Comparison of ENCODE assay signal across 29 mouse cellular contexts in the genomic region with DNA sequence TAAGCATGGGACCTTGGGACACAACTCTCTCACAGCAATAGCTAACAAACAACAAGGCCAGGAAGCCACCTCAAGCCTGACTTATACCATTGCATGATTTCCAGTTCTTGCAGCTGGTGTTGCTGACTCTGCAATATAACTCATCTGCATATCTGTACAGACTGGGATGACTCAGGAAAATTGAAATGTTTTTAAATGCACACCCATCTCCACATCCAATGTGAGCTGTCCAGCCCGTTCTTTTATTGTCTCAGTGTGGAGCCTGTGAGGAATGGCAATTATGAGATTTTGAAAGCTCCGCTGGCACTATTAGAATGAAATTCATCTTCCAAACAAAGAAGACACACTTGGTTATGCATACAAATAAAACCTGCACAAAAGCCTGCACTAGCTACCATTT.
DNase-seq lines count a peak whose midpoint lies in the region; ATAC-seq and TF ChIP-seq lines count a peak whose summit lies in the region.
"Had no signal": no experiment of that assay in that cellular context is flagged by ENCODE, and none has a peak within 500 bp of the region (broad histone marks: within the 10 kb centered on the region; RNA-seq: fewer than 3 reads in every experiment).

No protein-coding gene starts in this region.

- 81% methylated on average over 2 of the region's 2 CpGs for WGBS in heart, embryonic 12.5 days
- 26% methylated on average over 2 of the region's 2 CpGs for WGBS in midbrain, embryonic 15.5 days
- 48% methylated on average over 2 of the region's 2 CpGs for WGBS in midbrain, embryonic 11.5 days
- 44% methylated on average over 2 of the region's 2 CpGs for WGBS in forebrain, embryonic 16.5 days

- H3K9ac ChIP-seq in heart, embryonic 12.5 days, result no peak overlapping the region
- no peak overlapping the region for H3K9ac ChIP-seq in midbrain, embryonic 15.5 days
- H3K9ac ChIP-seq in midbrain, embryonic 11.5 days (ENCODE audit: low read length), result no peak overlapping the region
- no peak overlapping the region for H3K9ac ChIP-seq in forebrain, embryonic 16.5 days (replicated peaks; ENCODE audit: low read depth, low read length)
- H3K9ac ChIP-seq: embryonic facial prominence, embryonic 12.5 days; liver, embryonic 14.5 days; lung, embryonic 15.5 days; midbrain, embryonic 12.5 days had no signal

- H3K4me1 ChIP-seq in heart, embryonic 12.5 days (replicated peaks), result no peaks in the 10 kb centered on the region
- no peaks in the 10 kb centered on the region for H3K4me1 ChIP-seq in midbrain, embryonic 15.5 days
- no peaks in the 10 kb centered on the region; the same call in 1 of the 2 replicates for H3K4me1 ChIP-seq in midbrain, embryonic 11.5 days (ENCODE audit: control insufficient read depth, insufficient read depth, low read length)
- H3K4me1 ChIP-seq in forebrain, embryonic 16.5 days (replicated peaks; ENCODE audit: control insufficient read depth, insufficient read depth, low read length), result 0 out of 2 replicates have a peak, but pooled peaks cover 4% of the 10 kb centered on the region
- H3K4me1 ChIP-seq: embryonic facial prominence, embryonic 12.5 days; heart, embryonic 10.5 days; lung, embryonic 15.5 days had no signal

- peak; percentile 34 for DNase-seq in heart, adult 11 months
- no peak for DNase-seq in midbrain, embryonic 11.5 days (ENCODE audit: low spot score, missing footprints)
- peak; percentile 60 for DNase-seq in brain, embryonic 14.5 days (ENCODE audit: low read depth)
- no peak for DNase-seq in kidney, postnatal 4 days
- no peak for DNase-seq in layer of hippocampus, postnatal 14 days (ENCODE audit: low spot score in 2 of 2)
- DNase-seq: adrenal gland, adult 2 months; adrenal gland, postnatal 36 days; cerebellum, adult 9-11 months; embryo, embryonic 11 days; gastrocnemius, postnatal 14 days; heart, postnatal 36 days; kidney, adult 8-10 months; layer of hippocampus, adult 9-11 months; liver; right cerebral cortex, postnatal 25 days; thymus, adult 2 months; thymus, postnatal 36 days had no signal

- ATAC-seq in heart, embryonic 12.5 days (ENCODE audit: insufficient number of reproducible peaks, low FRiP score), result no peak
- ATAC-seq in midbrain, embryonic 15.5 days (replicated peaks), result peak; percentile 70
- no peak for ATAC-seq in midbrain, embryonic 11.5 days (ENCODE audit: low FRiP score)
- peak; percentile 72 for ATAC-seq in forebrain, embryonic 16.5 days
- ATAC-seq: activated CD4-positive, CD25-positive, alpha-beta regulatory T cell, adult 4 months; CD4-positive, CD25-positive, alpha-beta regulatory T cell, adult 4 months; intestine, embryonic 16.5 days had no signal

- no peaks in the 10 kb centered on the region for H3K9me3 ChIP-seq in heart, embryonic 12.5 days (replicated peaks)
- H3K9me3 ChIP-seq in midbrain, embryonic 15.5 days, result no peaks in the 10 kb centered on the region
- H3K9me3 ChIP-seq in midbrain, embryonic 11.5 days (ENCODE audit: control insufficient read depth, low read length), result no peaks in the 10 kb centered on the region
- H3K9me3 ChIP-seq in forebrain, embryonic 16.5 days (ENCODE audit: control insufficient read depth, low read length), result no peaks in the 10 kb centered on the region
- H3K9me3 ChIP-seq: embryonic facial prominence, embryonic 12.5 days; heart, embryonic 10.5 days; lung, embryonic 15.5 days; midbrain, embryonic 12.5 days had no signal

- no peak for TF ChIP-seq POLR2A in brain, embryonic 14.5 days (IDR thresholded peaks at IDR 0.05; ENCODE audit: borderline replicate concordance, extremely low read depth, insufficient read depth, insufficient read length, poor library complexity, severe bottlenecking)

- H3K4me2 ChIP-seq in heart, embryonic 12.5 days, result no peak overlapping the region
- H3K4me2 ChIP-seq in midbrain, embryonic 15.5 days, result no peak overlapping the region
- H3K4me2 ChIP-seq in midbrain, embryonic 11.5 days, result no peak overlapping the region
- H3K4me2 ChIP-seq in forebrain, embryonic 16.5 days (ENCODE audit: low read length), result no peak overlapping the region
- H3K4me2 ChIP-seq: embryonic facial prominence, embryonic 12.5 days; lung, embryonic 15.5 days; midbrain, embryonic 12.5 days had no signal

- H3K27me3 ChIP-seq in heart, embryonic 12.5 days (replicated peaks), result no peaks in the 10 kb centered on the region
- H3K27me3 ChIP-seq in midbrain, embryonic 15.5 days (replicated peaks), result no peaks in the 10 kb centered on the region
- H3K27me3 ChIP-seq in midbrain, embryonic 11.5 days (ENCODE audit: control insufficient read depth, insufficient read depth, low read length), result no peaks in the 10 kb centered on the region
- no peaks in the 10 kb centered on the region for H3K27me3 ChIP-seq in forebrain, embryonic 16.5 days (replicated peaks; ENCODE audit: control insufficient read depth, insufficient read depth, low read length)
- H3K27me3 ChIP-seq: embryonic facial prominence, embryonic 12.5 days; lung, embryonic 15.5 days; midbrain, embryonic 12.5 days had no signal

- no peaks in the 10 kb centered on the region for H3K36me3 ChIP-seq in heart, embryonic 12.5 days
- no peaks in the 10 kb centered on the region for H3K36me3 ChIP-seq in midbrain, embryonic 15.5 days (replicated peaks)
- no peaks in the 10 kb centered on the region for H3K36me3 ChIP-seq in midbrain, embryonic 11.5 days (ENCODE audit: control insufficient read depth, insufficient read depth, low read length)
- no peaks in the 10 kb centered on the region for H3K36me3 ChIP-seq in forebrain, embryonic 16.5 days (ENCODE audit: control insufficient read depth, insufficient read depth)
- H3K36me3 ChIP-seq: embryonic facial prominence, embryonic 12.5 days; heart, embryonic 10.5 days; lung, embryonic 15.5 days; midbrain, embryonic 12.5 days had no signal

- no peak overlapping the region for H3K27ac ChIP-seq in heart, embryonic 12.5 days (ENCODE audit: poor library complexity, severe bottlenecking)
- no peak overlapping the region for H3K27ac ChIP-seq in midbrain, embryonic 15.5 days
- no peak overlapping the region for H3K27ac ChIP-seq in midbrain, embryonic 11.5 days (ENCODE audit: low read depth, low read length)
- H3K27ac ChIP-seq in forebrain, embryonic 16.5 days (ENCODE audit: low read length), result no peak overlapping the region
- H3K27ac ChIP-seq: embryonic facial prominence, embryonic 12.5 days; heart, embryonic 10.5 days; kidney, postnatal 0 days; liver, embryonic 14.5 days; lung, embryonic 15.5 days; midbrain, embryonic 12.5 days had no signal

- no peak overlapping the region for H3K4me3 ChIP-seq in heart, embryonic 12.5 days
- no peak overlapping the region for H3K4me3 ChIP-seq in midbrain, embryonic 15.5 days
- H3K4me3 ChIP-seq in midbrain, embryonic 11.5 days (ENCODE audit: low read depth, low read length), result no peak overlapping the region
- no peak overlapping the region for H3K4me3 ChIP-seq in forebrain, embryonic 16.5 days (replicated peaks; ENCODE audit: low read length)
- H3K4me3 ChIP-seq: embryonic facial prominence, embryonic 12.5 days; heart, embryonic 10.5 days; lung, embryonic 15.5 days; midbrain, embryonic 12.5 days had no signal

- TF ChIP-seq CTCF in brain, embryonic 14.5 days (IDR thresholded peaks at IDR 0.05; ENCODE audit: borderline replicate concordance, extremely low read depth, insufficient read depth, insufficient read length), result no peak

Comparison
In these comparisons a context has a peak if more than half of its experiments do, and no peak if none do; other contexts are left out.
1. ATAC-seq: peak in midbrain, embryonic 15.5 days (single experiment) and forebrain, embryonic 16.5 days (single experiment); none in heart, embryonic 12.5 days (single experiment) and midbrain, embryonic 11.5 days (single experiment).
2. DNase-seq: peak in heart, adult 11 months (single experiment) and brain, embryonic 14.5 days (single experiment); none in midbrain, embryonic 11.5 days (single experiment), kidney, postnatal 4 days (0 of 2) and layer of hippocampus, postnatal 14 days (0 of 2).